Mouse (Mus musculus) myocyte (in vitro differentiated cells): ENCODE data around the gene Ahcyl2.

Experiments used
- E2F4 ChIP-seq: IDR thresholded peaks from one replicate; pipeline ENCODE4 v1.6.1; 2011; ENCODE audit warnings: mild to moderate bottlenecking, control low read depth, moderate library complexity; ENCODE audit not compliant: insufficient read depth
- MAX ChIP-seq: IDR thresholded peaks from one replicate; pipeline ENCODE4 v1.6.1; 2011; ENCODE audit warnings: low read depth, mild to moderate bottlenecking, control low read depth
- MYOG ChIP-seq, 3 experiments: IDR thresholded peaks; one replicate each; pipeline ENCODE4 v1.6.1; 2011; ENCODE audit warnings: control low read depth in 2 of 3, low read depth in 2 of 3, mild to moderate bottlenecking in 2 of 3; ENCODE audit not compliant: insufficient read length in 2 of 3, control insufficient read depth in 1 of 3, insufficient read depth in 1 of 3
- POLR2A ChIP-seq: IDR thresholded peaks from one replicate; pipeline ENCODE4 v1.6.1; 2011; ENCODE audit warnings: low read depth, mild to moderate bottlenecking, control low read depth, moderate library complexity; ENCODE audit not compliant: insufficient read length
- POLR2AphosphoS2 ChIP-seq: IDR thresholded peaks from one replicate; pipeline ENCODE4 v1.6.1; 2011; ENCODE audit warnings: low read depth, control low read depth; ENCODE audit not compliant: insufficient read length
- TCF12 ChIP-seq: IDR thresholded peaks from one replicate; pipeline ENCODE4 v1.6.1; 2011; ENCODE audit warnings: mild to moderate bottlenecking, control low read depth; ENCODE audit not compliant: poor library complexity, insufficient read depth, severe bottlenecking

DNA sequence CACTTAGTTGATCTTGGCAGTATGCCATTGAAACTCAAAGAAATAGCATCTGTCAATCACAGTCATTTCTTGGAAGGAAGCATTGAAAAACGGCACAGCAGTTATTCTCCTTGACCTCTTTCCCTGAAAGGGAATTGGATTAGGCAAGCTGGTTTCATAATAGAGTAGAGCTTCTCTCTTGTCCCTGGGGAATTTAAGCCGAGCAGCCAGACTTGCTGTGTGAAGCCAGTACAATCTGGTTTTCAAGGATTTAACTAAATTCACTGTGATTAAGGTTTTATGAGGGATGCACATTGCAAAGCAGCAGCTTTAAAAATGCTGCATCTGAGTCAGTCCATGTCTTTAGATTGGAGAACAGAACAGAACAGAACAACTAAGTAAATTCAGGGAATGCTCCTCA, 46.8 kb downstream of the Ahcyl2 start:
- no peak for TF ChIP-seq POLR2A
- TF ChIP-seq POLR2AphosphoS2, result no peak
- no peak for TF ChIP-seq MAX
- TF ChIP-seq MYOG (IDR thresholded peaks at IDR 0.05; ENCODE audit: control insufficient read depth in 1 of 3, insufficient read depth in 1 of 3, insufficient read length in 2 of 3, low read depth in 2 of 3), result no peak
- no peak for TF ChIP-seq TCF12
- TF ChIP-seq E2F4, result no peak
